Mouse (Mus musculus): ENCODE results near the gene Rufy1. TPM values are rescaled to one million over a fixed set of nuclear protein-coding genes. Genes with fewer than 3 reads are reported as not detected.

The Rufy1 gene
- 13.8 and 18.4 TPM in 2 replicates for total RNA-seq (2012; rRNA removed)
- polyA plus RNA-seq (2012; ENCODE audit: insufficient read depth in 1 of 2, insufficient read length in 2 of 2, low read depth in 1 of 2, low replicate concordance in 2 of 2, missing spikeins in 1 of 2), result 10 to 100 TPM in 1 of 2 experiments, not detected in 1; 17.8 TPM

DNA sequence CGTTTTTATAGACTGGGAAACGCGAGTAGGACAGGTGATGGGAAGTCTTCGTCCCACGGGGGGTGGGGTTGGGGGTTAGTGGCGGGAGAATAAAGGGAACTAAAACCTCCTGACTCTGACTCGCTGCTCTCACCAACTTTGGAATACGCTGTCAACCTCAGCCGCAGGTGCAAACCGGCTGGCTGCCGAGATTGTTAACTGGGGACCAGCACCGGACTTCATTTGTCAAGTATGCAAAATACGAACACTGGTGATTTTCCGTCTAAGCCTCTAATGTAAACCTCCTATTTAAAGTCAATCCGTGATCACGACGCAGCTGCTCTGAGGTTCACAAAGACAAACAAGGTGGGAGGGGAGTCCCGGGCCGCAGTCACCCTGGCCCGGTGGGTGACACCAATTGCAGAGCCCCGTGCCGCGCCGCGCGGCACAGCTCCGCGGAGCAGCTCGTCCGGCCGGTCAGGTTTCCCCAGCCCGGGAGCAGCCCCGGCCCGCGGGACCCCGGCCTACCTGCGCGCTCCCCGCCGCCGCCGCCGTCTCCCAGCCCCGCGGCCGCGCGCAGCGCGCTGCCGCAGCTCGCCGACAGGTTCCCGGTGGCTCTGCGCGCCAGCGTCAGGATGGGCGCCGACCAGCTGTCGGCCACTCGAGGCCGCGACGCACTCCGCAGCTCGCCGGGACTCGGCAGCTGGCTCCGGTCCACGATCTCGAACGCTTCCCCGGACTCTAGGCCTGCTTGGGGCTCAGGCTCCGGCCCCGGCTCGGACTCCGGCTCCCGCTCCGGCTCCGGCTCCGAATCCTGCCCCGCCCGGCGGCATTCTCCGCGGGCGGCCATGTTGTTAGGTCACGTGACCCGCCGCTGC, at the start of gene Rufy1:
TSS of gene Rufy1 (minus strand) at position 849 of the 857 bp plus-strand sequence.
- H3K4me3 ChIP-seq (ENCODE audit: control insufficient read depth in 1 of 2, insufficient read depth in 1 of 2, low read depth in 2 of 2, low read length in 2 of 2), result peak within 1 kb of the TSS; percentile 68 to 88
- DNase-seq (ENCODE audit: low read depth, low spot score), result peak; percentile 90
- peak within 1 kb of the TSS; percentile 94 for H3K27ac ChIP-seq (ENCODE audit: control insufficient read depth, low read depth, low read length)
- no peaks in the 10 kb centered on the region for H3K27me3 ChIP-seq (ENCODE audit: control insufficient read depth in 1 of 2, insufficient read depth in 2 of 2, low read length in 2 of 2)
- peaks cover 7% of the 10 kb centered on the region; the same call in 1 of the 2 replicates for H3K79me2 ChIP-seq (ENCODE audit: control insufficient read depth, insufficient read depth, low read length, poor library complexity)
- H3K36me3 ChIP-seq (ENCODE audit: control insufficient read depth in 1 of 2, insufficient read depth in 2 of 2, low read length in 2 of 2), result peaks cover 0 to 11% of the 10 kb centered on the region in 2 experiments; a peak in 2 of 4 replicates
- no peaks in the 10 kb centered on the region for H3K9me3 ChIP-seq (replicated peaks; ENCODE audit: insufficient read depth, low read length)
- H3K4me1 ChIP-seq (ENCODE audit: control insufficient read depth in 1 of 2, insufficient read depth in 2 of 2, low read length in 2 of 2), result peaks cover 7 to 10% of the 10 kb centered on the region in 2 experiments
- peak within 1 kb of the TSS; percentile 94 for H3K9ac ChIP-seq (ENCODE audit: control insufficient read depth, low read depth, low read length, poor library complexity, severe bottlenecking)
- TF ChIP-seq JUND (IDR thresholded peaks at IDR 0.05; ENCODE audit: low read depth, low read length) (no peak), ETS1 (IDR thresholded peaks at IDR 0.05; ENCODE audit: low read depth, low read length) (peak; percentile 17), USF1 (IDR thresholded peaks at IDR 0.05; ENCODE audit: low read depth, low read length) (peak; percentile 98), CHD1 (IDR thresholded peaks at IDR 0.05; ENCODE audit: low read depth, low read length) (no peak), SMC3 (IDR thresholded peaks at IDR 0.05; ENCODE audit: low read depth, low read length) (no peak), POLR2A (IDR thresholded peaks at IDR 0.05; ENCODE audit: control insufficient read depth in 1 of 2, insufficient read depth in 1 of 2, low read depth in 1 of 2, low read length in 2 of 2, poor library complexity in 1 of 2) (peak in 1 of 2 experiments; percentile 91; a peak in 3 of 4 replicates), MAX (IDR thresholded peaks at IDR 0.05; ENCODE audit: low read length) (peak; percentile 91), CTCF (IDR thresholded peaks at IDR 0.05 in 2 of 3, conservative IDR thresholded peaks at IDR 0.05 in 1 of 3; ENCODE audit: control insufficient read depth in 1 of 3, insufficient read depth in 1 of 3, low read depth in 2 of 3, low read length in 3 of 3, poor library complexity in 1 of 3, severe bottlenecking in 1 of 3) (no peak), HCFC1 (IDR thresholded peaks at IDR 0.05; ENCODE audit: low read depth, low read length) (peak; percentile 72; the same call in 1 of the 2 replicates), NRF1 (IDR thresholded peaks at IDR 0.05; ENCODE audit: insufficient read depth, low read depth, low read length, poor library complexity, severe bottlenecking) (no peak), UBTF (IDR thresholded peaks at IDR 0.05; ENCODE audit: borderline replicate concordance, insufficient read depth, low read depth, low read length) (0 out of 2 replicates have a peak, but pooled peaks have one; percentile 28), TCF12 (IDR thresholded peaks at IDR 0.05; ENCODE audit: low read depth, low read length) (peak; percentile 63; the same call in 1 of the 2 replicates), ZKSCAN1 (IDR thresholded peaks at IDR 0.05; ENCODE audit: low read depth, low read length) (no peak), EP300 (IDR thresholded peaks at IDR 0.05; ENCODE audit: low read depth in 1 of 2, low read length in 2 of 2) (peak in 1 of 2 experiments; percentile 39; a peak in 1 of 4 replicates), CHD2 (IDR thresholded peaks at IDR 0.05; ENCODE audit: low read length) (no peak), RAD21 (IDR thresholded peaks at IDR 0.05; ENCODE audit: low read depth, low read length) (no peak), ZC3H11A (IDR thresholded peaks at IDR 0.05; ENCODE audit: low read depth, low read length) (no peak), GABPA (IDR thresholded peaks at IDR 0.05; ENCODE audit: low read depth, low read length) (no peak), MXI1 (IDR thresholded peaks at IDR 0.05; ENCODE audit: low read depth, low read length) (no peak), E2F4 (IDR thresholded peaks at IDR 0.05; ENCODE audit: borderline replicate concordance, low read depth, low read length) (0 out of 2 replicates have a peak, but pooled peaks have one; percentile 71), ELF1 (IDR thresholded peaks at IDR 0.05; ENCODE audit: low read depth, low read length) (no peak), POLR2AphosphoS5 (IDR thresholded peaks at IDR 0.05; ENCODE audit: borderline replicate concordance, low read depth, low read length) (no peak), USF2 (IDR thresholded peaks at IDR 0.05; ENCODE audit: borderline replicate concordance in 1 of 2, insufficient read depth in 1 of 2, low read depth in 1 of 2, low read length in 2 of 2) (peak; percentile 70 to 91; a peak in 3 of 4 replicates), NELFE (IDR thresholded peaks at IDR 0.05; ENCODE audit: low read depth, low read length) (peak; percentile 62), ZNF384 (IDR thresholded peaks at IDR 0.05; ENCODE audit: low read depth, low read length) (no peak), KAT2A (conservative IDR thresholded peaks at IDR 0.05; ENCODE audit: low read depth, low read length) (no peak; the same call in 1 of the 2 replicates), MYC (IDR thresholded peaks at IDR 0.05; ENCODE audit: low read depth, low read length) (0 out of 2 replicates have a peak, but pooled peaks have one; percentile 13), MAZ (IDR thresholded peaks at IDR 0.05; ENCODE audit: low read depth, low read length) (peak; percentile 62; the same call in 1 of the 2 replicates), TAL1 (IDR thresholded peaks at IDR 0.05; ENCODE audit: low read length) (no peak; the same call in 1 of the 2 replicates), MEF2A (IDR thresholded peaks at IDR 0.05; ENCODE audit: extremely low read depth, insufficient replicate concordance, low read depth, low read length, poor library complexity, severe bottlenecking) (no peak), GATA1 (IDR thresholded peaks at IDR 0.05; ENCODE audit: low read depth, low read length) (no peak), BHLHE40 (IDR thresholded peaks at IDR 0.05; ENCODE audit: borderline replicate concordance, low read depth, low read length) (no peak; the same call in 1 of the 2 replicates), ZMIZ1 (IDR thresholded peaks at IDR 0.05; ENCODE audit: low read depth, low read length) (no peak; the same call in 1 of the 2 replicates)
